9 mouse cellular contexts compared by ENCODE assay signal in the genomic region with DNA sequence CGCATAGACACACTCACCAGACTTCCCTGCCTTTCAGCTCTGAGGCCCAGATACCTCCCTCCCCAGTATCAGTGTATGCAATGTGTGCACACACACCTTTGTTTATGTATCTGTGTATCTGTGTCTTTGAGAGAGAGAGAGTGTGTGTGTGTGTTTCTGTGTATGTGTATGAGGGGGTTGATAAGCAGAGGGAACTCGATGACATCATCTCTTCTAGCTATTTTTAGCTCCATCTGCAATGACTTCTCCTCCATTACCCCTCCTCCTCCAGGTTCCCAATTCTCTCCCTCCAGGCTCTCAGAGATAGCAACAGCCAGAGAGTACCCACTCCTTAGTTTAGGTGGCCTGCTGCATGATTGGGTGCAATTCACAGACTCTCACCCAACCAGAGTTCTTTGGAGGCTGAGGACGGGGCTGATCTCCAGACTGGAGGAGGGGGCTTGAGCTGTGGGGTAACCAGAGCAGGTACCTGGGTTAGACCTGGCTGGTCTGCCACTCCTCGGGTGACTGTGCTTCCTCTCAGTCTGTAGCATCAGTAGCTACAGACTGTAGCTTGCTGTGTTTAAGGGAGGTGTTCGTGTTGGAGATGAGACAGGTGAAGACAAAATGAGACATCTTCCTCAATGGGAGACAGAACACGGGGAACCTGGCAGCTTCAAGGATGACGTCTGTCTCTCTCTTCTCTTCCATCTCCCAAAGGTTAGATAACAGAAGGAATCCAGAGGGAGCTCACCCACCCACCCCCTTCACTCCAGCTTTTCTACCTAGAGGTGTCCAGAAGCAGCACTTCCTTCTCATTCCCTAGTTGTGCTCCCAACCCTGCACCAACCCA. TPM values are rescaled to one million over a fixed set of nuclear protein-coding genes. Genes with fewer than 3 reads are reported as not detected.
DNase-seq lines count a peak whose midpoint lies in the region; ATAC-seq and TF ChIP-seq lines count a peak whose summit lies in the region.
"Had no signal": no experiment of that assay in that cellular context is flagged by ENCODE, and none has a peak within 500 bp of the region (broad histone marks: within the 10 kb centered on the region; RNA-seq: fewer than 3 reads in every experiment).

No protein-coding gene starts in this region.

- no peak for TF ChIP-seq CTCF in brain, embryonic 14.5 days (IDR thresholded peaks at IDR 0.05; ENCODE audit: borderline replicate concordance, extremely low read depth, insufficient read depth, insufficient read length)
- no peak for TF ChIP-seq CTCF in midbrain, postnatal 0 days (IDR thresholded peaks at IDR 0.05)

- H3K27me3 ChIP-seq in kidney, embryonic 14.5 days (ENCODE audit: control insufficient read depth, insufficient read depth, low read length): no peaks in the 10 kb centered on the region
- no peaks in the 10 kb centered on the region for H3K27me3 ChIP-seq in forebrain, embryonic 15.5 days
- H3K27me3 ChIP-seq in midbrain, postnatal 0 days (ENCODE audit: insufficient read depth, low read length): no peaks in the 10 kb centered on the region

- H3K9ac ChIP-seq in kidney, embryonic 14.5 days (ENCODE audit: low read depth, low read length): peak overlapping the region; percentile 44
- no peak overlapping the region; the same call in 1 of the 2 replicates for H3K9ac ChIP-seq in forebrain, embryonic 15.5 days (replicated peaks)
- H3K9ac ChIP-seq in midbrain, postnatal 0 days (replicated peaks; ENCODE audit: low read length, poor library complexity, severe bottlenecking): peak overlapping the region; percentile 57

- TF ChIP-seq POLR2A in brain, embryonic 14.5 days (IDR thresholded peaks at IDR 0.05; ENCODE audit: borderline replicate concordance, extremely low read depth, insufficient read depth, insufficient read length, poor library complexity, severe bottlenecking): no peak

- intact Hi-C loops in left cerebral cortex, postnatal 4 days (cut with DNase I): loop anchor here (10.0 kb wide), 1 partner anchor 109 kb away; no protein-coding TSS in a partner anchor

- H3K4me1 ChIP-seq in kidney, embryonic 14.5 days (ENCODE audit: control insufficient read depth, insufficient read depth, low read length): peaks cover 21% of the 10 kb centered on the region
- H3K4me1 ChIP-seq in forebrain, embryonic 15.5 days: peaks cover 26% of the 10 kb centered on the region
- H3K4me1 ChIP-seq in midbrain, postnatal 0 days (ENCODE audit: insufficient read depth, low read length): no peaks in the 10 kb centered on the region; the same call in 1 of the 2 replicates

- peak overlapping the region; percentile 92 for H3K27ac ChIP-seq in kidney, embryonic 14.5 days (ENCODE audit: low read depth, low read length)
- H3K27ac ChIP-seq in forebrain, embryonic 15.5 days (replicated peaks): peak overlapping the region; percentile 51
- H3K27ac ChIP-seq in midbrain, postnatal 0 days (ENCODE audit: low read depth, low read length): peak overlapping the region; percentile 75

- no peaks in the 10 kb centered on the region for H3K9me3 ChIP-seq in kidney, embryonic 14.5 days (ENCODE audit: control insufficient read depth, low read length)
- H3K9me3 ChIP-seq in forebrain, embryonic 15.5 days: no peaks in the 10 kb centered on the region
- H3K9me3 ChIP-seq in midbrain, postnatal 0 days (ENCODE audit: low read length): no peaks in the 10 kb centered on the region

- peak overlapping the region; percentile 34 for H3K4me2 ChIP-seq in kidney, embryonic 14.5 days (replicated peaks; ENCODE audit: low read depth, low read length)
- H3K4me2 ChIP-seq in forebrain, embryonic 15.5 days (replicated peaks): no peak overlapping the region; the same call in 1 of the 2 replicates
- peak overlapping the region; percentile 49 for H3K4me2 ChIP-seq in midbrain, postnatal 0 days (ENCODE audit: low read depth, low read length, poor library complexity, severe bottlenecking)

- 66% methylated on average over 7 of the region's 7 CpGs for WGBS in kidney, embryonic 14.5 days
- WGBS in forebrain, embryonic 15.5 days: 74% methylated on average over 7 of the region's 7 CpGs
- WGBS in midbrain, postnatal 0 days: 65% methylated on average over 7 of the region's 7 CpGs

- no peaks in the 10 kb centered on the region for H3K36me3 ChIP-seq in kidney, embryonic 14.5 days (ENCODE audit: control insufficient read depth, insufficient read depth, low read length)
- H3K36me3 ChIP-seq in forebrain, embryonic 15.5 days: no peaks in the 10 kb centered on the region
- H3K36me3 ChIP-seq in midbrain, postnatal 0 days (ENCODE audit: insufficient read depth, low read length): no peaks in the 10 kb centered on the region

- no peak for DNase-seq in kidney, postnatal 14 days
- peak; percentile 47 for DNase-seq in brain, embryonic 14.5 days (ENCODE audit: low read depth)
- peak; percentile 42 for DNase-seq in left cerebral cortex, postnatal 4 days
- DNase-seq in midbrain, postnatal 0 days (ENCODE audit: low spot score): peak; percentile 87
- DNase-seq in ovary, postnatal 14 days (ENCODE audit: low spot score): no peak
- no peak for DNase-seq in thymus, adult 18-20 months

- peak; percentile 20 for ATAC-seq in kidney, embryonic 14.5 days (ENCODE audit: low FRiP score, low TSS enrichment)
- peak; percentile 47; the same call in 1 of the 2 replicates for ATAC-seq in forebrain, embryonic 15.5 days (replicated peaks)
- ATAC-seq in midbrain, postnatal 0 days (ENCODE audit: low FRiP score): peak; percentile 88

- peak overlapping the region; percentile 24 for H3K4me3 ChIP-seq in kidney, embryonic 14.5 days (ENCODE audit: low read length)
- no peak overlapping the region for H3K4me3 ChIP-seq in forebrain, embryonic 15.5 days
- H3K4me3 ChIP-seq in midbrain, postnatal 0 days (ENCODE audit: low read depth, low read length): no peak overlapping the region

RNA-seq across cellular contexts. Expression of gene Gm49337, which starts 2.7 kb away (rescaled TPM):
- not detected in 2 replicates for polyA plus RNA-seq in kidney, embryonic 14.5 days (2014; fragmentation: Nextera tagmentation; extraction: Ambion mirVana)
- not detected in 2 replicates for polyA plus RNA-seq in brain, embryonic 14.5 days (2012; rRNA removed)
- not detected in 2 replicates for polyA plus RNA-seq in forebrain, embryonic 15.5 days (2015; fragmentation: Nextera tagmentation; extraction: Ambion mirVana)
- 1 to 10 TPM; 1.9 to 3.1 TPM for total RNA-seq in left cerebral cortex, postnatal 4 days (2021)
- total RNA-seq in midbrain, postnatal 0 days (2014; rRNA removed): not detected in 2 replicates
- not detected in 2 replicates for polyA plus RNA-seq in midbrain, postnatal 0 days (2015; fragmentation: Nextera tagmentation; extraction: Ambion mirVana)

RNA-seq across cellular contexts. Expression of gene 1700042G07Rik, which starts 2.8 kb away (rescaled TPM):
- not detected in 2 replicates for polyA plus RNA-seq in kidney, embryonic 14.5 days (2014; fragmentation: Nextera tagmentation; extraction: Ambion mirVana)
- not detected in 2 replicates for polyA plus RNA-seq in brain, embryonic 14.5 days (2012; rRNA removed)
- polyA plus RNA-seq in forebrain, embryonic 15.5 days (2015; fragmentation: Nextera tagmentation; extraction: Ambion mirVana): not detected in 2 replicates
- total RNA-seq in left cerebral cortex, postnatal 4 days (2021): not detected
- total RNA-seq in midbrain, postnatal 0 days (2014; rRNA removed): not detected in 2 replicates
- not detected in 2 replicates for polyA plus RNA-seq in midbrain, postnatal 0 days (2015; fragmentation: Nextera tagmentation; extraction: Ambion mirVana)
- total RNA-seq: layer of hippocampus, postnatal 14 days had no signal

RNA-seq across cellular contexts. Expression of gene Tspan1, which starts 8.5 kb away (rescaled TPM):
- polyA plus RNA-seq in kidney, embryonic 14.5 days (2014; fragmentation: Nextera tagmentation; extraction: Ambion mirVana): 0.50 and 0.89 TPM in 2 replicates
- 0.07 TPM in 1 of 2 replicates, not detected in the other for polyA plus RNA-seq in brain, embryonic 14.5 days (2012; rRNA removed)
- 0.28 TPM in 1 of 2 replicates, not detected in the other for polyA plus RNA-seq in forebrain, embryonic 15.5 days (2015; fragmentation: Nextera tagmentation; extraction: Ambion mirVana)
- not detected for total RNA-seq in left cerebral cortex, postnatal 4 days (2021)
- total RNA-seq in midbrain, postnatal 0 days (2014; rRNA removed): 0.57 and 0.77 TPM in 2 replicates
- polyA plus RNA-seq in midbrain, postnatal 0 days (2015; fragmentation: Nextera tagmentation; extraction: Ambion mirVana): 0.26 and 0.31 TPM in 2 replicates
- total RNA-seq: layer of hippocampus, postnatal 14 days had no signal

RNA-seq across cellular contexts. Expression of gene Lurap1, which starts 24.8 kb away (rescaled TPM):
- polyA plus RNA-seq in kidney, embryonic 14.5 days (2014; fragmentation: Nextera tagmentation; extraction: Ambion mirVana): 2.2 and 3.2 TPM in 2 replicates
- polyA plus RNA-seq in brain, embryonic 14.5 days (2012; rRNA removed): 1.4 and 1.5 TPM in 2 replicates
- 2.4 TPM in 2 replicates for polyA plus RNA-seq in forebrain, embryonic 15.5 days (2015; fragmentation: Nextera tagmentation; extraction: Ambion mirVana)
- total RNA-seq in left cerebral cortex, postnatal 4 days (2021): 10 to 100 TPM; 18.5 to 21.1 TPM
- total RNA-seq in midbrain, postnatal 0 days (2014; rRNA removed): 5.2 and 5.6 TPM in 2 replicates
- 2.4 and 2.6 TPM in 2 replicates for polyA plus RNA-seq in midbrain, postnatal 0 days (2015; fragmentation: Nextera tagmentation; extraction: Ambion mirVana)

RNA-seq across cellular contexts. Expression of gene Pik3r3, which starts 45.5 kb away (rescaled TPM):
- polyA plus RNA-seq in kidney, embryonic 14.5 days (2014; fragmentation: Nextera tagmentation; extraction: Ambion mirVana): 19.9 and 27.6 TPM in 2 replicates
- polyA plus RNA-seq in brain, embryonic 14.5 days (2012; rRNA removed): 117 and 122 TPM in 2 replicates
- 80.2 and 81.1 TPM in 2 replicates for polyA plus RNA-seq in forebrain, embryonic 15.5 days (2015; fragmentation: Nextera tagmentation; extraction: Ambion mirVana)
- total RNA-seq in left cerebral cortex, postnatal 4 days (2021): 10 to 100 TPM; 32.2 to 32.4 TPM
- total RNA-seq in midbrain, postnatal 0 days (2014; rRNA removed): 48.3 and 59.5 TPM in 2 replicates
- 39.5 and 47.3 TPM in 2 replicates for polyA plus RNA-seq in midbrain, postnatal 0 days (2015; fragmentation: Nextera tagmentation; extraction: Ambion mirVana)

Comparison
In these comparisons a context has a peak if more than half of its experiments do, and no peak if none do; other contexts are left out.
1. ATAC-seq: peak in every context shown above with its lines; median percentile 88 in midbrain, postnatal 0 days; 47 in forebrain, embryonic 15.5 days; 20 in kidney, embryonic 14.5 days.
2. DNase-seq: peak in brain, embryonic 14.5 days (single experiment), left cerebral cortex, postnatal 4 days (single experiment) and midbrain, postnatal 0 days (single experiment); none in kidney, postnatal 14 days (single experiment), ovary, postnatal 14 days (single experiment) and thymus, adult 18-20 months (0 of 2).
3. Peak in every context shown above with its lines, with median percentiles within 50 percentile points of each other: H3K27ac ChIP-seq.